Mouse (Mus musculus) liver (tissue): Measurements from ENCODE around the gene Dmd.
"Not testable (repeated sequence)": the region's sequence is repeated elsewhere in the genome, so short reads cannot be mapped to it uniquely, and the experiment has no call there.

ENCODE experiments used
- DNase-seq: peaks from one replicate; pipeline ENCODE4 v3.0.0-alpha.2; 2020; ENCODE audit warnings: mixed read lengths

The Dmd gene

DNA sequence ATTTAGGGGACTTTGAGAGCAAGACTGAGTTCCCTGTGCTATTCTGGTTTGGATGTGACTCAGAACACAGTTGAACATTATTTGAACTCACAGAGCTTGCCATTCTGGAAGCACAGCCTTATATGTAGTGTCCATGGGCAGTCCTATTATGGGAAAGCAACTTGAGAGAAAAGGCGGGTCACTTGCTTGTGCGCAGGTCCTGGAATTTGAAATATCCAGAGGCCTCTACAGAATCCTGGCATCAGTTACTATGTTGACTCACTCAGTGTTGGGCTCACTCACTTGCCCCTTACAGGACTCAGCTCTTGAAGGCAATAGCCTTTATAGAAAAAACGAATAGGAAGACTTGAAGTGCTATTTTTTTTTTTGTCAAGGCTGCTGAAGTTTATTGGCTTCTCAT is at the start of gene Dmd:
Gene Dmd, plus strand, starts transcription at position 241 of the 400 bp plus-strand sequence.
- DNase-seq = no peak

DNA sequence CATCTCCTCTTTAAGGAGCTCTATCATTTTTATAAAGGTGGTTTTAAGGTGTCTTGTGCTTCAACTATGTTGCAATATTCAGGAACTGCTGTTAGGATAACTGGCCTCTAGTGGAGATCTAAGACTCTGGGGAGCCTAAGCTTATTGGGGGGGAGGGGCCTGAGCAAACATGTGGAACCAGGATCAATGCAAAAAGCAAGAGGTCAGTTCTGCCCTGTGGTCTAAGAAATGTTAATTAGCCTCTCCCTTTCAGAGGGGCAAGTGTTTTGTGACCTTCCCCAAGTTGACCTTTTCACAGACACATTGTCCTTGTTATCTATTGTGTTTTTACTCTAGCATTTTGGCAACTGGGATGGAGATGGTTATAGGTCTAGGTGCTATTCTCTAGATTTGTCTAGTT is 47.2 kb upstream of the Dmd start:
- no peak for DNase-seq

DNA sequence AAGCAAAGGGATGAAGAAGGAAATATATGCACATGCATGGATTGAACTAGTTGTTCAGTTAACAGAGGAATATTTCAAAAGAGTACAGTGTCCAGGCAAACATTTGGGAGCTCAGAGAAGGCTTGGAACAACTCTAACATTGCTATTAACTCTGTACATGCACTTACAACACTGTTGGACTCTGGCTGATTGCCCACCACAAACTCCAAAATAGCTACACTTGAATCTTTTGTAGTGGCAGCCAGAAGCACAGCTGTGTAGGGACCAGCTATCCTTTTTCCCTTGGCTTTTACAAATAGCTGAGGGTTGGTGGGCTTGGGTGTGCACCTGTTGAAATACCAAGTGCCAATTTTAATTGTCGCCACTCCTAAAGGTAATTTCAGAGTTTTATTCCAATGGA is 39.0 kb downstream of the Dmd start:
- DNase-seq = no peak

DNA sequence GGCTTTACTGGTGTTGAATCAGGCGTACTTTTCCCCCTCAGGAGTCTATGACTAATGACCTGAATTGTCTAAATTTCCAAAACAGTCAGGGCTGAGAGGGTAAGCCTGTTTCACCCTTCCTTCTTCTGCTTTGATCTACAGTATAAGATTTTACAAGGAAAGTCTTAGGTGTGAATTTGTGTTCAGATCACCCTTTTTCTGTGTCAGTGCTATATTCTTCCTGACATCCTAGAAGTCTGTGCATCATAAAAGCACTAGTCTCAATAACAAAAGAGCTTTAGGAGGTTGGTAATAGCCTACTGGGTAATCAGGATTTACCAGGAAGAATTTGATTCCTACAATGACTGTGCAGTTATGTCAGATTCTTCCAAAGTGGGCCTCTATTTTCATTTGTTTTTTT is 101.5 kb downstream of the Dmd start:
- DNase-seq = no peak

DNA sequence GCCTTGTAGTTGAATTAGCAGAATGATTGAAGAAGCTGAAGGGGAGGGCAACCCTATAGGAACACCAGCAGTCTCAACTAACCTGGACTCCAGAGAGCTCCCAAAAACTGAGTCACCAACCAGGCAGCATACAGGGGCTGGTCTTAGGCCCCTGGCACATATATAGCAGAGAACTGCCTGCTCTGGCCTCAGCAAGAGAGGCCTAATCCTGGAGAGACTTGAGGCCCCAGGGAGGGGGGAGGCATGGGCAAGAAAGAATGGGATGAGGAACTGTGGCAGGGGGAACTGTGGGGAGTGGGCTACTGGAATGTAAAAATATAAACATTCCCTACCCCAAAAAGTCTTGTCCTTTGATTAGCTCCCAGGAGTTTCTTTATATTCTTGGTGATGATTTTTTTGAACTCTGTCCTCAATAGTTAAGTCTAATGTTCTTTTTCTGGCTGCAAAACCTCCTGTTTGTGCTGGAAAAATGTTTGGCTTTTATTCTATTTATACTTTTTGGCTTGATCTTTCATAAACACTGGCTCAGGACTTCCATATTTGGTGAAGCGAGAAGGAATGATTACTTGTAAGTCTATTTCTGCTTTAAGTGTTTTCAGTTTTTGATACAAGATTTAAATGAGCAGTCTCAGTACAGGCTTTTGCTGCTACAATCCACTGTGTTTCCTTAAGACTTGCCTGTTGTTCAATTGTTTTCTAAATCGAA is 167.7 kb downstream of the Dmd start:
- no peak for DNase-seq

DNA sequence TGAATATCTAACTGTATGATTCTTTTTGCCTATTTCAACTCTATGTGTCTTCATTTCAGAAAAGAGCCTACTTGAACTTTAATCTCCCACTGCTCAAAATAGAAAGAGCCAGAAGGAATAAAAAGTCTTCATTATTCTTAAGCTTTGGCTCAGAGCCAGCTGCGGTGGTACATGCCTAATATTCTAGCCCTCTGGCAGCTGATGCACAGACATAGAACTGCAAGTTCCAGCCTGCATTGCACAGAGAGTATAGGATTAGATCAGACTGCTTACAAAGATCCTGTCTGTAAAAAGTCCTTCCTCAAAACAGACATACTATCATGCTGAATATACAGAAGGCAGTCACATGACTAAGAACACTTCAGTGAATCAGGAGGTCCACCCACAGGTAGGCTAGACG is 168.5 kb downstream of the Dmd start:
- DNase-seq = no peak

DNA sequence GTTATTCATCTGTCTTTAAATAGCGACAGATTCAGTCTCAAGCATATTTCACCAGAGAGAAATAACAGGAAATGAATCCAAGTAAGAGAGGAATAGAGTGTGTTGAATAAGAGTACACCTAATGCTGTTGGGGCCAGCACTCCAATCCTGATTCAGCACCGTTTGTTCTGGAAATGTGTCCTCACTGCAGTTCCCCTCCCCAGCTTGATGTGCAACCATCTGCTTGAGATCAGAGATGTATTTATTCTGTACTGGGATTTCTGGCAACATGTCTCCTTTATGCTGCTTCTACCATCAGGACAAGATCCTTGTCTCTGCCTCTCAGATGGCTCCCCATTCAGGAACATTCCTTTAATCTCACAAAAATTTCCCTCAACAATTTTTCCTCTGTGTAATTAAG is 271.9 kb downstream of the Dmd start:
- DNase-seq = no peak

DNA sequence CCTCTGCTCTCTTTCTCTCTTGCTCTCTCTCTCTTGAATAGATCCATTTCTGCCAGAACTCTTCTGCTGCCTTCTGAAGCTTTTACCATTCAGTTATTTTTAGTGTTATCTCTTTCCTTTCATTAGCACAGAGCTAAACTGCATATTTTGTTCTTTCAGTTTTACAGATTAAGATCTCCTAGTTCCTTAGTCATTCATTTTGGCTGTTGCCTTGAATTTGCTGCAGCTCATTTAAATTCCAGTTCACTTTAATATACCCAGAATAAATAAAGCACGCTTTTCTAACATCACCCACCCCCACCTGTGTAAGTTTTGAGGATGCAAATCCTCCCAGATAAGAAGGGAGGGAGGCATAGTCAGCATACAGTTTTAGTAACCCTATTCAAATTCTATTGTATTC is 272.4 kb downstream of the Dmd start:
- no peak for DNase-seq

DNA sequence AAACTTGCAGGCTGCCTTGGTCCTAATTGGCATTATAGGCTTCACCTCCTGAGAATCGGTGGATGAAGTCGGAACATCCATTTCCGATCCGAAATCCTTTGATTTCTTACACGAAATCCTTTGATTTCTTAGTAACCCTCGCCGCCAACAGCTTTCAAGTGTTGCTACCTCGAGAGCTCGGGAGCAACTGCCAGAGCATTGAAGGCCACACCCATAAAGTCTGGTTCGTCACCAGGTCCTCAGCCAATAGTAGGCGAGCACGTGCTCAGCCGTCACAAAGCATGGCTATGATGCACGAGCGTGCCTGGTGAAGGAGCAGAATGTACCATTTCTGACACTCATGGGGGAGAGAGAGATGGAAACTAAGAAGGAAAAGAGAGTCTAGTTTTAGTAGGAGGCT is 538.9 kb downstream of the Dmd start, which contains the start of gene Tsga8:
Gene Tsga8, minus strand, starts transcription at position 327 of the 400 bp plus-strand sequence.
- DNase-seq = no peak

DNA sequence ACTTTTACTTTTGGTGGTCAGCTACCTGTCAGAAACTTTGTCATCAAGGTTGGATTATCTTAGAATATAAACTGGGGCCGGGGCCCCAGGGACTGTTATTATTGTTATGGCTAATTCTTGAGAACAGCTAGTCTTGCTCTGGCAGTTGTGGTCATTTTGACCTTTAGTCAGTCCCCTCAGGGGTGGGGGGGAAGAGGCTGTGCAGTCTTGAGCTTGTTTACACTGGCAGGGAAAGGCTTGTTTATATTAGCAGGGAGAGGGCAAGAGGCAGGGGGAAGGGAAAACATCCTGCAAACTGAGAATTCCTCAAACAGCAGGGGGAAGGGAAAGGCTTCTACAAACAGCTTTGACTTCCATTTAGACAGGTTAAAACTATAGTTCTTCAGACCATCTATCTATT is 726.3 kb downstream of the Dmd start:
- DNase-seq = peak; percentile 4

DNA sequence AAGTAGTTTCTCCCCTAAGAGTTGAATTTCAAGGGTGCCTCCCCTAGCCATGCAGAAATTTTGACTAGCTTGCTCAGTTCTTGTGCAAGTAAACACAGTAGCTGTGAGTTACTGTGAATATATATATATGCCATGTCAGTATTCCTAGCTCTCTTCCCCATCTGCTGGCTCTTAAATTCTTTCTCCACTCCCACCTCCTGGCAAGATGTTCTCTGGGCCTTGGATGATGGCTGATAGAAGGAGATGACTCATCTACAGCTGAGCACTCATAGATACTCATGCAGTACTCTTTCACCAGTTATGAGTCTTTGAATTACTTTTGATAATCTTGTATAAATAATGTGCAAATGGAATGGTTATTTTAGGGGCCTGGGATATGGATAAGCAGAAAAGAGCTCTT is 737.9 kb downstream of the Dmd start:
- DNase-seq = no peak

DNA sequence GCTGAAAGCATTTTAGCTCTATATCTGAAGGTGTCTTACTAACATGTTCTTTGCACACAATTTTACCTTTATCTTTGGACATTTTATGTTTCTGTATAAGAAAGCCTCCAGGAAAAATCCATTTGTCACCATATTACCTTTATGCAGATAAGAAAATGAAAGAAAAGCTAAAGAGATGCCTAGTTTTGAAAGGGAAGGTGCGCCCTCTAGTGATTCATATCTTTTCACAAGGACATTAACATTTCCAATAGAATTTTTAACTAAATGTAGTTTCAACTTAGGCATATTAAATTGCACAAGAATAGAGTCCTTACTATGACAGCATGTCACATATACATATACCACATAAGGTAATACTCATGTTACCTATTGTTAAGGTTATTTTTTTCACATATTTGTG is 791.9 kb downstream of the Dmd start:
- no peak for DNase-seq

DNA sequence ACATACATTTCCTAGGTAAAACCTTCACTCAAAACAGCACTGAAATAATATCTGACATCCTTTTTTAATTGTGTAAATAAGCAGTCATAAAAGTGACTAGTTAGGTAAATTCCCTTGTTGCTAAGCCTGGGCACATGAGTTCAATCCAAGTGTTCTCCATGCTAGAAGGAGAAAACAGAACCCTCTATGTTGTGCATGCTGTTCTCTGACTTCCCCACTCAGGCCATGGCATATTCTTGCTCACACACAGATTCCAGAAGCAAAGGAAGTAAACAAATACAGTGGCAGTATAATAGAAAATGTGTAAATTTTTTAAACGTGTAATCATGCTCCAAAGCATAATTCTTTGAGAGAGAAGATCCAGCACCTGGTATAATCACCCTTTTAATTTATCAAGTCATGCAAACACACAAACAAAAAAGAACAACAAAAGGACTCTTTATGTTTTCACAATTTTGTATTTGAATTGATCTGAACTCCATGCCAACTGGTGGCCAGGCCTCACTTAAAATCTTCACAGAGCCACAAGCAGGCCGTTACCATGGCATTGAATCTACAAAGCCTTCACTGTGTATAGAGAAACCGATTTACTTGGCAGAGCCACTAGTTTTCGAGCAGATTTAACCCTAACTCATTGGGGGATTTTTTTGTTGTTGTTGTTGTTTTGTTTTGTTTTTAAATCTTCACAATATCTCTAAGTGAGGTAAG is 797.8 kb downstream of the Dmd start:
- no peak for DNase-seq

DNA sequence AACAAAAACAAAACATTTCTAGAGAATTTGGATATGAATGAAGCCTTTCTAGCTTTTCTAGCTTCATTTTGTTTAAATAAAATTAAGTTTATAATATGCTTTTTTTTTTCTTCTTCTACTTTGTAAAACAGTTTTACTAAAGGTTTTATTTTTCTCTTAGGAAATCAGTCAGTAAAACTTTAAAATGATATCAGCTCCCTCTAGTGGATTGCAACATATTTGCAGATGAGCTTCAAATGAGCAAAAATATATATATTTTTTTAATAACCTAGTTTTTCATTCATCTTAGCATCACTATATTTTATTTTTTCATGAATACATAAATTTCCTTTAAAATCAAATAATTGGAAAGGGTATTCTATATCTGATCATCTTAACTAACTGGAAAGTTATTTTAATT is 838.7 kb downstream of the Dmd start:
- no peak for DNase-seq

DNA sequence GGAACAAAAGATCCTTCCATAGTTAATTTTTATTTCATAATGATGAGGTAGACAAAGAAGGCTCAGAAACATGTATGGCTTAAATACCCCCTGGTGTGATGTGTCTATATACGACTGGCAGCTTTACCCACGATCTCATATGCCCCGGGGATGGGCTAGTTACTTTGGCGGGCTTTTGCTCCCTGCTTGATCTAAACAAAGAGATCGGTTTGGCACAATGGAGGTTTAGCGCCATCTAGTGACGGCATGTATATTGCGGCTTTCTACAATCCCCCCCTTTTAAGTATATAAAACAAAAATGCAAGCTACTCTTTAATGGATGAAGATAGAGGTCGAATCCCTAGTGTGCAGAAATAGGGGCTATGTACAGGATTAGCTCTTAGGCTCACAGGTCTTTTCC is 918.8 kb downstream of the Dmd start:
- DNase-seq = peak; percentile 12

DNA sequence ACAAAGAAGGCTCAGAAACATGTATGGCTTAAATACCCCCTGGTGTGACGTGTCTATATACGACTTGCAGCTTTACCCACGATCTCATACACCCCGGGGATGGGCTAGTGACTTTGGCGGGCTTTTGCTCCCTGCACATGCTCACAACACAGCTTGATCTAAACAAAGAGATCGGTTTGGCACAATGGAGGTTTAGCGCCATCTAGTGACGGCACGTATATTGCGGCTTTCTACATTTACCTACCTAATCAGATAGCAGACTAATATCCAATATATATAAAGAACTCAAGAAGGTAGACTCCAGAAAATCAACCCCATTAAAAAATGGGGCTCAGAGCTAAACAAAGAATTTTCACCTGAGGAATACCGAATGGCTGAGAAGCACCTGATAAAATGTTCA is 926.7 kb downstream of the Dmd start:
- DNase-seq = peak; percentile 5

DNA sequence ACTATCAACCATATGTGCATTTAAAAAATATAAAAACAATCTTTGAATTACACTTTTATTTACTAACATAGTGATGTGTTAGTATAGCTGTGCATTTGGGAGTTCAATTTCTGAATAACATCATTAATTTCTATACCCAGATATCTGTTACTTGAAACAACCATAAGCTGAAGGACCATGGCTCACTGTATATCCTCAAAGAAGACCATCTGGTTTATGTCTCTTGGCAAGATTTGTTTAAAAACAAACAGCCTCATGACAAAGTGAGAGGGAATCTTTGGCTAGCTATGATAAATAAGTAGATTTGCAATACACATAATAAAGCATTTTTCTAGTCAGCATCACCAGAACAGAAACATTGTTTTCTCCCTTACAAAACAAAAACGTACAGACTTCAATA is 1027.2 kb downstream of the Dmd start:
- no peak for DNase-seq

DNA sequence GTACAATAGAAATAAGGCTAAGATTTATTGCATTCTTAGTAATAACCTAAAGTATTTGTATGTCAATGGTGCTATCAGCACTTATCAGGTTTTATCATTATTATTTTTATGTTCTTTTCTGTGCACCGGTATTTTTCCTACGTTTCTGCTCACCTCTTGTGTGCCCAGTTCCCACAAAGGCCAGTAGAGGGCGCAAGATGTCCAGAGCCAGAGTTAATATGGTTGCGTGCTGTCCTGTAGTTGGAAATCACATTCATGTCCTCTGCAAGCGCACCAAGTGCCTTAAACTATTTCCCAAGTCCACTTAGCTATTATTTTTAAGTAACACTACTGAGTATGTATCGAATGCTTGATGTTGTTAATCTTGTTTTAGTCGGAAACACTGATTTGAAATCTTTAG is 1052.6 kb downstream of the Dmd start:
- DNase-seq = peak; percentile 14

DNA sequence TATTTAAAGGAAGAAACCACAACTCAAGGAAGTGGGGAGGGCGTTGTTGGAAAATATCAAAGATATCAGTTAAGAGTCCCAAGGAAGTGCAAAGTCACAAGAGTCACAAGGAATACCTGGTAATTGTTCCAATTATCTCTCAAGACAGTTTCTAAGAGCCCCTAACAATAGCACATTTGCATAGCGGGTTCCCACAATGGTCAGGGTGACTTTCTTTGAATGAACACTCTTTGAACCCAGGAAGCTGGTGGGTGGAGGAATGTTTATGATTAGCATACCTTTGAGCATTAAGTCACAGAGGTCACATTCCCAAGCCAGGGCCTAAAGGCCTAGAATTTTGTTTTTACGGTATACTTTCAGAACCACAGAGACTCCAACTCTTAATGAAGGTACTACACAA is 1113.8 kb downstream of the Dmd start:
- not testable (repeated sequence) for DNase-seq

DNA sequence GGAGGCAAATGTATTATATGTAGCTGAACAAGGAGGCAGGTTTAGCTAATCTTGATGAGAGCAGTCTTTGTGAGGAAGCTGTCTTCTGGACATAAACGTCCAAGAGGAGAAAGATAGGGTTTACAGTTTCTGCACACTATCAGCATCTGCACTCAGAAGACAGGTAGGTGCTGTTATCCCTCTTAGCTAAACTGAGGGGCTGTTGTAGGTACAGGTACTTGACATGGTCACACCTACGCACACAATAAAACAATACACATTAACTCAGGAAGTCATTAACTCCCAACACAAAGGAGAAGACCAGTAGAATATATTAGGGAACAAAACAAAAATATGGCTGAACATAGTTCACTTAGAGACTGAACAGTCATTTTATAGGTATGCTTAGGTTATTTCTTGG is 1217.2 kb downstream of the Dmd start:
- DNase-seq = no peak

DNA sequence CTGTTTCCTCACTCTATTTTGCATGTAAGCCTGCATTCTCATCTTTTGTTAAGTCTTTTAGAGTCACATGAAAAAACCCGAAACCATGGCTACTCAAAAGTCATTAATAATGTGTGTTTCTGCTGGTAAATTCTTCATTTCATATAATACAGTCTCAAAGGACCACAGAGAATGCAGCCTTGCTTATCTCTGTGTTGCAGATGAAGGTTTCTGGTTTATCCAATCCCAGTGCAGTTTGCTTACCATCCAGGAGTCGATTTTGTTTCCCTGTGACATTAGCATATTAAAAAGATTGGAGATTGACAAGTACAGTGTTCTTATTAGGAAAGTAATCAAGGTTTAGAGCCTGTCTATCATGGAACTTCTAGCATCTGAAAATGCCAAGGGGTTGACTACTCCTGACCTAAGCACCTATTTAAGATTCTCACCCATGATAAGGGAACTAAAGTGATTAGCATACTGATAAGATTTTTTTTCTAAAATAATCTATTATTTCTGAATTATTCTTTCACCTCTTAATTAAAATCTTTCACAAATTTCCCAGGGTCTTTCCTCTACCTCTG is 1292.7 kb downstream of the Dmd start:
- DNase-seq = no peak

DNA sequence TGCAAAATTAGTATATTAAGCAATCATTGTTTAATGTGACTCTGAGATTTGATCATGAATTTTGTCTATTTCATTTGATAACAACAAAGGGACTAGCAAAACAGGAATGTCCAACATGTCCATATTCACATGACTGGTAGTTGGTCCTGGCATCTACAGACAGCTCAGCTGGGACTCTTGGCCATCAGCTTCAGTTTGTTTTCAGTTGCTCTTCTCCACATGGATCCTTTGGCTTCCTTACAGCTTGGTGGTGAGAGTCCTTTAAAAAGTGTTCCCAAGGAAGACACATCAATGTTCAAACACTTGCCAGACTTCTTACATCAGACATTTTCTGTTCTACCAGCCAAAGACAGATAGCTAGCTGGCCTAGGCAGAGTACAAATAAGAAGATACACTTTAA is 1381.9 kb downstream of the Dmd start:
- no peak for DNase-seq

DNA sequence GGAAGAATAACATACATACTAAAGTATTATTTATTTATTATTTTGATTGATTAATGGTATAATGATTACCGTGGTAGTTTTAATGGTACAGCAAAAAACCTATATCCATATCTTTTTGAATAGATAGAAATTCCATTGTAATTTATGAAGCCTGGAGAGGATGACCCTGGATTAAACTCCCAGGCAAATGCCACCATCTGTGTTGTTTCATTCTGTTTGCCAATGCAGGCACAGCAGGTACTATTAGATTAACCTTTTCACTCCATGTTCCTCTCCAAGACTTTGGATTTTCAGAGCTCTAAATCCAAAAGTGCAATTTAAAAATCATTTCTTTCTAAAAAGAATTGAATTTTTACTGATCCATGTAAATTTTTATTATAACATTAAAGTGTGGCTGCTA is 1383.5 kb downstream of the Dmd start:
- no peak for DNase-seq

DNA sequence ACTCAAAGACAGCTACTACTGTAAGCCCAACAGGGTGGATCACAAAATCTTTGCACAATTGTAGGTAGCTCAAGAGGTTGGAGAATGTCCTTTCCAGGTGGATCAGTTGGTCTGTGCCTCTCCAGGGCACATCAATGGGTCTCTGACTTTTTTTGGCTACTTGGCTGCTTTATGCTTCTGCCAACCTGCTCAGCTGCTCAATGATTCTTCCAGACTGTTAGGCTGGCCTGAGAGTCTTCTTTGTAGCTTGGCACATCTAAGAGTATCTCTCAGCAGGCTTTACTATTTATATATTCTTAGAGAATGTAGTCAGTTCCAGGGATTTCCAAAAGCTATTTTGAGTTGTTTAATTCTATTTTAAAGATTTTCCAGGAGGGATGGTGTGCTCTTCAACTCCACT is 1416.3 kb downstream of the Dmd start:
- no peak for DNase-seq

DNA sequence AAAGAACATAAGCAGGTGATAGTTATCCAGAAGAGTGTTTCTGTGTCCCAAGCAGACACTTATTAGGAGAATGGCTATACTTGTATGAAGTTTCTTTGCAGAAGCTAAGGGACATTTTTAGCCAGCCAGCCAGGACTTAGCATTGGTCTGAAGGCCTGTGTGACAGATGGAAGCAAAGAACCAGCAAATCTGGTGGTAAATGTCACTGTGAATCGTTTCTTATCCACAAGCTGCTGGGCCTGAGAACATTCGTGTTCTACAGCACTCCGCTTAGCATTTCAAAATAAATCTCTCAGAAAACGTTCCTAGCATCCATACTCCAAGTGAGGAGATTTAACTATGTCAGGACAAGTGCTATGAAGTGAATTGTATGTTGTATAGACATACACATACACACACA is 1486.9 kb downstream of the Dmd start:
- DNase-seq = no peak
